Mouse (Mus musculus): ENCODE measurements around the gene Acer1. TPM values are rescaled to one million over a fixed set of nuclear protein-coding genes. Genes with fewer than 3 reads are reported as not detected.

The Acer1 gene
- total and polyA plus RNA-seq, 3 experiments: not detected

- H3K4me1 ChIP-seq (ENCODE audit: control insufficient read depth in 1 of 2, insufficient read depth in 2 of 2): peaks cover 17 to 58% of the 10 kb centered on the region in 2 experiments
- H3K36me3 ChIP-seq (replicated peaks in 1 of 2; ENCODE audit: control insufficient read depth in 1 of 2, insufficient read depth in 1 of 2, low read length in 1 of 2): peaks cover 6 to 51% of the 10 kb centered on the region in 2 experiments
- H3K9ac ChIP-seq (ENCODE audit: insufficient read depth, low read depth): no peak overlapping the region
- peaks cover 5% of the 10 kb centered on the region for H3K27me3 ChIP-seq (replicated peaks)
- TF ChIP-seq TBP (conservative IDR thresholded peaks at IDR 0.05; ENCODE audit: low read depth, low read length) (no peak), JUND (conservative IDR thresholded peaks at IDR 0.05; ENCODE audit: low read depth, low read length) (no peak), GABPA (IDR thresholded peaks at IDR 0.05; ENCODE audit: insufficient replicate concordance, low read depth, low read length) (no peak), TCF12 (IDR thresholded peaks at IDR 0.05; ENCODE audit: low read depth, low read length) (no peak)
- H3K4me2 ChIP-seq (ENCODE audit: insufficient read depth, low read depth, poor library complexity, severe bottlenecking): 0 out of 2 replicates have a peak overlapping the region, but pooled peaks have one; percentile 30
- in situ Hi-C loops (cut with MboI; ENCODE audit: low pct_ligation_motif_present, low pct_unique_long_range_greater_than_20kb, low sequenced_read_pairs) (no loop called here), dilution Hi-C loops (cut with MboI; ENCODE audit: extremely low pct_ligation_motif_present, extremely low pct_unique_long_range_greater_than_20kb, low sequenced_read_pairs) (no loop called here)
- peaks cover 46% of the 10 kb centered on the region for H3K79me2 ChIP-seq (replicated peaks; ENCODE audit: control insufficient read depth, extremely low read depth, insufficient read depth, poor library complexity, severe bottlenecking)
- DNase-seq (ENCODE audit: extremely low read depth): no peak
- H3K27ac ChIP-seq (ENCODE audit: insufficient read depth, low read depth): no peak overlapping the region
- no peak overlapping the region for H3K4me3 ChIP-seq (replicated peaks in 1 of 3; ENCODE audit: low read depth in 2 of 3, low read length in 2 of 3, poor library complexity in 1 of 3)
- H3K9me3 ChIP-seq (replicated peaks; ENCODE audit: low read length): no peaks in the 10 kb centered on the region
Observed at GRCm38 (mm10) chr17:56933395-56933794, 48.5 kb downstream of the Acer1 start.

- dilution Hi-C loops (cut with MboI; ENCODE audit: extremely low pct_ligation_motif_present, extremely low pct_unique_long_range_greater_than_20kb, low sequenced_read_pairs): no loop called here
- Histone ChIP-seq H3K79me2 (replicated peaks; ENCODE audit: control insufficient read depth, extremely low read depth, insufficient read depth, poor library complexity, severe bottlenecking) (peaks cover 54% of the 10 kb centered on the region), H3K4me3 (replicated peaks in 1 of 3; ENCODE audit: low read depth in 2 of 3, low read length in 2 of 3, poor library complexity in 1 of 3) (no peak overlapping the region), H3K4me2 (ENCODE audit: insufficient read depth, low read depth, poor library complexity, severe bottlenecking) (no peak overlapping the region), H3K9me3 (replicated peaks; ENCODE audit: low read length) (no peaks in the 10 kb centered on the region), H3K27me3 (replicated peaks) (no peaks in the 10 kb centered on the region), H3K27ac (ENCODE audit: insufficient read depth, low read depth) (no peak overlapping the region), H3K36me3 (replicated peaks in 1 of 2; ENCODE audit: control insufficient read depth in 1 of 2, insufficient read depth in 1 of 2, low read length in 1 of 2) (peaks cover 17 to 78% of the 10 kb centered on the region in 2 experiments), H3K4me1 (ENCODE audit: control insufficient read depth in 1 of 2, insufficient read depth in 2 of 2) (peaks cover 23 to 67% of the 10 kb centered on the region in 2 experiments), H3K9ac (ENCODE audit: insufficient read depth, low read depth) (no peak overlapping the region)
- in situ Hi-C loops (cut with MboI; ENCODE audit: low pct_ligation_motif_present, low pct_unique_long_range_greater_than_20kb, low sequenced_read_pairs): no loop called here
- TF ChIP-seq BHLHE40 (IDR thresholded peaks at IDR 0.05; ENCODE audit: low read depth, low read length) (no peak), MAZ (IDR thresholded peaks at IDR 0.05; ENCODE audit: low read depth, low read length) (no peak)
- no peak for DNase-seq (ENCODE audit: extremely low read depth)
Observed at GRCm38 (mm10) chr17:56930026-56930425, 51.9 kb downstream of the Acer1 start.

GRCm38 (mm10) chr17:56929530-56929929 is 52.4 kb downstream of the Acer1 start:
- in situ Hi-C loops (cut with MboI; ENCODE audit: low pct_ligation_motif_present, low pct_unique_long_range_greater_than_20kb, low sequenced_read_pairs): no loop called here
- Histone ChIP-seq H3K36me3 (replicated peaks in 1 of 2; ENCODE audit: control insufficient read depth in 1 of 2, insufficient read depth in 1 of 2, low read length in 1 of 2) (peaks cover 22 to 83% of the 10 kb centered on the region in 2 experiments), H3K79me2 (replicated peaks; ENCODE audit: control insufficient read depth, extremely low read depth, insufficient read depth, poor library complexity, severe bottlenecking) (peaks cover 50% of the 10 kb centered on the region), H3K27ac (ENCODE audit: insufficient read depth, low read depth) (no peak overlapping the region), H3K27me3 (replicated peaks) (no peaks in the 10 kb centered on the region), H3K4me2 (ENCODE audit: insufficient read depth, low read depth, poor library complexity, severe bottlenecking) (no peak overlapping the region), H3K4me1 (ENCODE audit: control insufficient read depth in 1 of 2, insufficient read depth in 2 of 2) (peaks cover 23 to 66% of the 10 kb centered on the region in 2 experiments), H3K9me3 (replicated peaks; ENCODE audit: low read length) (no peaks in the 10 kb centered on the region), H3K9ac (ENCODE audit: insufficient read depth, low read depth) (no peak overlapping the region), H3K4me3 (replicated peaks in 1 of 3; ENCODE audit: low read depth in 2 of 3, low read length in 2 of 3, poor library complexity in 1 of 3) (no peak overlapping the region)
- DNase-seq (ENCODE audit: extremely low read depth): no peak
- TF ChIP-seq UBTF (IDR thresholded peaks at IDR 0.05; ENCODE audit: low read depth, low read length) (no peak), CHD2 (IDR thresholded peaks at IDR 0.05; ENCODE audit: low read length) (no peak), POLR2AphosphoS2 (IDR thresholded peaks at IDR 0.05; ENCODE audit: low read depth, low read length) (no peak), GABPA (IDR thresholded peaks at IDR 0.05; ENCODE audit: insufficient replicate concordance, low read depth, low read length) (no peak), JUND (conservative IDR thresholded peaks at IDR 0.05; ENCODE audit: low read depth, low read length) (no peak), JUN (IDR thresholded peaks at IDR 0.05; ENCODE audit: insufficient read depth, low read depth, low read length) (no peak), RCOR1 (conservative IDR thresholded peaks at IDR 0.05; ENCODE audit: low read depth, low read length) (no peak), ZKSCAN1 (IDR thresholded peaks at IDR 0.05; ENCODE audit: borderline replicate concordance, low read depth, low read length) (no peak), MYC (IDR thresholded peaks at IDR 0.05; ENCODE audit: low read depth, low read length) (no peak), MAFK (IDR thresholded peaks at IDR 0.05; ENCODE audit: insufficient replicate concordance, low read length) (no peak), MAX (IDR thresholded peaks at IDR 0.05; ENCODE audit: low read length) (no peak), NELFE (IDR thresholded peaks at IDR 0.05; ENCODE audit: low read depth, low read length) (no peak), ZC3H11A (IDR thresholded peaks at IDR 0.05; ENCODE audit: low read depth, low read length) (no peak), CTCF (conservative IDR thresholded peaks at IDR 0.05 in 1 of 2, IDR thresholded peaks at IDR 0.05 in 1 of 2; ENCODE audit: low read depth in 2 of 2, low read length in 2 of 2) (no peak), MAZ (IDR thresholded peaks at IDR 0.05; ENCODE audit: low read depth, low read length) (no peak), POLR2A (IDR thresholded peaks at IDR 0.05; ENCODE audit: low read depth, low read length) (no peak)
- dilution Hi-C loops (cut with MboI; ENCODE audit: extremely low pct_ligation_motif_present, extremely low pct_unique_long_range_greater_than_20kb, low sequenced_read_pairs): no loop called here

Measured in CH12.LX (cell line).